Mouse (Mus musculus): Measurements from ENCODE around the gene Bach2.

The Bach2 gene

GRCm38 (mm10) chr4:32220961-32221360 lies 17.6 kb upstream of the Bach2 start:
- in situ Hi-C loops (cut with MboI, MseI) = loop anchor here (5.0 to 25.0 kb wide), 2 partner anchors 39 to 659 kb away; no protein-coding TSS in a partner anchor

GRCm38 (mm10) chr4:32223563-32223962 lies 15.0 kb upstream of the Bach2 start:
- in situ Hi-C loops (cut with MboI, MseI) = loop anchor here (5.0 to 25.0 kb wide), 2 partner anchors 41 to 661 kb away; no protein-coding TSS in a partner anchor

GRCm38 (mm10) chr4:32225191-32225590 lies 13.4 kb upstream of the Bach2 start:
- in situ Hi-C loops (cut with MboI, MseI) = no loop called here

GRCm38 (mm10) chr4:32227970-32228557 lies 10.5 kb upstream of the Bach2 start:
- in situ Hi-C loops (cut with MboI, MseI) = no loop called here

- in situ Hi-C loops (cut with MboI, MseI) = no loop called here
Observed at GRCm38 (mm10) chr4:32229266-32229665, 9.3 kb upstream of the Bach2 start.

- in situ Hi-C loops (cut with MboI, MseI) = loop anchor here (5.0 kb wide), 2 partner anchors 74 to 174 kb away; no protein-coding TSS in a partner anchor
Observed at GRCm38 (mm10) chr4:32231258-32232055, 7.1 kb upstream of the Bach2 start.

- in situ Hi-C loops (cut with MboI, MseI) = no loop called here
Observed at GRCm38 (mm10) chr4:32235920-32236705, 2.5 kb upstream of the Bach2 start.

- in situ Hi-C loops (cut with MboI, MseI) = no loop called here
Observed at GRCm38 (mm10) chr4:32238921-32239748, 531 bp downstream of the Bach2 start.

GRCm38 (mm10) chr4:32239749-32240131 lies 1.1 kb downstream of the Bach2 start:
- in situ Hi-C loops (cut with MboI, MseI) = no loop called here

GRCm38 (mm10) chr4:32240457-32241030 lies 1.9 kb downstream of the Bach2 start:
- in situ Hi-C loops (cut with MboI, MseI) = no loop called here

GRCm38 (mm10) chr4:32241351-32241980 lies 2.9 kb downstream of the Bach2 start:
- in situ Hi-C loops (cut with MboI, MseI) = no loop called here

- in situ Hi-C loops (cut with MboI, MseI) = no loop called here
Observed at GRCm38 (mm10) chr4:32242122-32242615, 3.6 kb downstream of the Bach2 start.

GRCm38 (mm10) chr4:32243458-32243857 lies 4.9 kb downstream of the Bach2 start:
- in situ Hi-C loops (cut with MboI, MseI) = no loop called here

- in situ Hi-C loops (cut with MboI, MseI) = no loop called here
Observed at GRCm38 (mm10) chr4:32244092-32244745, 5.6 kb downstream of the Bach2 start.

GRCm38 (mm10) chr4:32245586-32245985 lies 7.0 kb downstream of the Bach2 start:
- in situ Hi-C loops (cut with MboI, MseI) = no loop called here

GRCm38 (mm10) chr4:32246020-32246419 lies 7.4 kb downstream of the Bach2 start:
- in situ Hi-C loops (cut with MboI, MseI) = no loop called here

GRCm38 (mm10) chr4:32246801-32247200 lies 8.2 kb downstream of the Bach2 start:
- in situ Hi-C loops (cut with MboI, MseI) = no loop called here

- in situ Hi-C loops (cut with MboI, MseI) = no loop called here
Observed at GRCm38 (mm10) chr4:32247463-32248113, 9.0 kb downstream of the Bach2 start.

- in situ Hi-C loops (cut with MboI, MseI) = no loop called here
Observed at GRCm38 (mm10) chr4:32248236-32248635, 9.6 kb downstream of the Bach2 start.

Data from regulatory T cell (primary cell).